Mouse (Mus musculus) cerebellum, adult 2 months (tissue): Measurements from ENCODE around the gene Ccdc148.

Experiments
- CTCF ChIP-seq: fragments of 200-500 bp; IDR thresholded peaks from 2 replicates; pipeline ENCODE4 v1.5.1; 2011; ENCODE audit warnings: low read depth, mild to moderate bottlenecking, control low read depth, low read length, moderate library complexity, borderline replicate concordance; ENCODE audit not compliant: insufficient read depth
- POLR2A ChIP-seq: fragments of 200-500 bp; IDR thresholded peaks from 2 replicates; pipeline ENCODE4 v1.6.1; 2011; ENCODE audit warnings: low read length, control low read depth, borderline replicate concordance; ENCODE audit not compliant: insufficient read depth

- TF ChIP-seq POLR2A (no peak), CTCF (no peak)
Observed at GRCm38 (mm10) chr2:59207240-59207639, 46.8 kb upstream of the Ccdc148 start.
